Mouse (Mus musculus): Measurements from ENCODE around the gene Lbx2. TPM values are rescaled to one million over a fixed set of nuclear protein-coding genes. Genes with fewer than 3 reads are reported as not detected.

Gene Lbx2
- total and polyA plus RNA-seq, 2 experiments from 2014 or later: 0.64 TPM; not detected in 1

GRCm38 (mm10) chr6:83121863-83122710 lies 35.9 kb downstream of the Lbx2 start:
- H3K9ac ChIP-seq (replicated peaks; ENCODE audit: low read depth, low read length): peak overlapping the region; percentile 72
- peak overlapping the region; percentile 96 for H3K4me2 ChIP-seq (ENCODE audit: low read depth, low read length)
- H3K4me3 ChIP-seq (ENCODE audit: low read depth, low read length): peak overlapping the region; percentile 60
- TF ChIP-seq CTCF (IDR thresholded peaks at IDR 0.05; ENCODE audit: low read depth) (no peak), EP300 (IDR thresholded peaks at IDR 0.05; ENCODE audit: low read depth) (no peak)
- H3K27me3 ChIP-seq (ENCODE audit: control insufficient read depth, insufficient read depth, low read length): no peaks in the 10 kb centered on the region
- H3K4me1 ChIP-seq (ENCODE audit: control insufficient read depth, insufficient read depth): peaks cover 20% of the 10 kb centered on the region
- H3K9me3 ChIP-seq (replicated peaks; ENCODE audit: control insufficient read depth, low read length): no peaks in the 10 kb centered on the region
- DNase-seq (ENCODE audit: low spot score) (no peak), ATAC-seq (ENCODE audit: insufficient read depth, low read depth) (peak; percentile 27)
- peak overlapping the region; percentile 85 for H3K27ac ChIP-seq (ENCODE audit: low read depth)
- 2% methylated on average over 38 of the region's 52 CpGs for WGBS
- peaks cover 12% of the 10 kb centered on the region for H3K36me3 ChIP-seq (replicated peaks; ENCODE audit: control insufficient read depth, insufficient read depth, low read length)

DNA sequence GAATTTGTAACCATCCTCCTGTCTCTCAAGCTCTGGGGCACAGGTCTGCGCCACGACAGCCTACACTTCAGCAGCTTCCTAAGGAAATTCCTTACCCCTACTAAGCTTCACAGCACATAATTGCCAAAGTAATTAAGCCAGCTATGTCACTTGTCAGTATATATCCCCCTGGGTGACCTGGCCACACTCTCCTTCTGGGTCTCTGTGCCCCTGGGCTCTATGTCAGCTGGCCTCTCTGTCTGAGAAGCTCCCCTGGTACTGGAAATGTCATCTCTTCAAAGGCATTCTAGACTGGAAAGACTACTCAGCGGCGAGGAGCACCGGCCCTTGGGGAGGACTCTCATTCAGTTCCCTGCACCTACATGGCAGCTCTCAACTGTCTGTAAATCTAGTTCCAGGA lies 36.8 kb downstream of the Lbx2 start:
- Histone ChIP-seq H3K4me1 (ENCODE audit: control insufficient read depth, insufficient read depth) (peaks cover 20% of the 10 kb centered on the region), H3K36me3 (replicated peaks; ENCODE audit: control insufficient read depth, insufficient read depth, low read length) (peaks cover 7% of the 10 kb centered on the region; the same call in 1 of the 2 replicates), H3K9me3 (replicated peaks; ENCODE audit: control insufficient read depth, low read length) (no peaks in the 10 kb centered on the region), H3K9ac (replicated peaks; ENCODE audit: low read depth, low read length) (no peak overlapping the region), H3K4me3 (ENCODE audit: low read depth, low read length) (no peak overlapping the region), H3K27me3 (ENCODE audit: control insufficient read depth, insufficient read depth, low read length) (no peaks in the 10 kb centered on the region), H3K27ac (ENCODE audit: low read depth) (no peak overlapping the region), H3K4me2 (ENCODE audit: low read depth, low read length) (no peak overlapping the region)
- TF ChIP-seq CTCF (IDR thresholded peaks at IDR 0.05; ENCODE audit: low read depth) (no peak), EP300 (IDR thresholded peaks at IDR 0.05; ENCODE audit: low read depth) (no peak)
- no peak for DNase-seq (ENCODE audit: low spot score)
- ATAC-seq (ENCODE audit: insufficient read depth, low read depth): no peak
- WGBS: 84% methylated on average over 5 of the region's 5 CpGs

- TF ChIP-seq EP300 (IDR thresholded peaks at IDR 0.05; ENCODE audit: low read depth) (0 out of 2 replicates have a peak, but pooled peaks have one; percentile 70), CTCF (IDR thresholded peaks at IDR 0.05; ENCODE audit: low read depth) (no peak)
- peak overlapping the region; percentile 58 for H3K9ac ChIP-seq (replicated peaks; ENCODE audit: low read depth, low read length)
- no peak overlapping the region for H3K27ac ChIP-seq (ENCODE audit: low read depth)
- H3K36me3 ChIP-seq (replicated peaks; ENCODE audit: control insufficient read depth, insufficient read depth, low read length): no peaks in the 10 kb centered on the region
- no peaks in the 10 kb centered on the region for H3K27me3 ChIP-seq (ENCODE audit: control insufficient read depth, insufficient read depth, low read length)
- 0% methylated on average over 30 of the region's 30 CpGs for WGBS
- peak overlapping the region; percentile 87 for H3K4me2 ChIP-seq (ENCODE audit: low read depth, low read length)
- H3K4me1 ChIP-seq (ENCODE audit: control insufficient read depth, insufficient read depth): peaks cover 20% of the 10 kb centered on the region
- DNase-seq (ENCODE audit: low spot score) (peak; percentile 85), ATAC-seq (ENCODE audit: insufficient read depth, low read depth) (peak; percentile 22)
- peak overlapping the region; percentile 68 for H3K4me3 ChIP-seq (ENCODE audit: low read depth, low read length)
- no peaks in the 10 kb centered on the region for H3K9me3 ChIP-seq (replicated peaks; ENCODE audit: control insufficient read depth, low read length)
These were observed 38.7 kb downstream of the Lbx2 start for GRCm38 (mm10) chr6:83124851-83125312.

- H3K36me3 ChIP-seq (replicated peaks; ENCODE audit: control insufficient read depth, insufficient read depth, low read length): no peaks in the 10 kb centered on the region
- ATAC-seq (ENCODE audit: insufficient read depth, low read depth) (no peak), DNase-seq (ENCODE audit: low spot score) (no peak)
- peaks cover 20% of the 10 kb centered on the region for H3K4me1 ChIP-seq (ENCODE audit: control insufficient read depth, insufficient read depth)
- H3K4me3 ChIP-seq (ENCODE audit: low read depth, low read length): peak within 1 kb of the TSS; percentile 68
- peak within 1 kb of the TSS; percentile 87 for H3K4me2 ChIP-seq (ENCODE audit: low read depth, low read length)
- H3K27me3 ChIP-seq (ENCODE audit: control insufficient read depth, insufficient read depth, low read length): no peaks in the 10 kb centered on the region
- H3K9ac ChIP-seq (replicated peaks; ENCODE audit: low read depth, low read length): peak within 1 kb of the TSS; percentile 58
- WGBS: 29% methylated on average over 5 of the region's 5 CpGs
- TF ChIP-seq CTCF (IDR thresholded peaks at IDR 0.05; ENCODE audit: low read depth) (no peak), EP300 (IDR thresholded peaks at IDR 0.05; ENCODE audit: low read depth) (0 out of 2 replicates have a peak, but pooled peaks have one; percentile 14)
- no peak within 1 kb of the TSS for H3K27ac ChIP-seq (ENCODE audit: low read depth)
- no peaks in the 10 kb centered on the region for H3K9me3 ChIP-seq (replicated peaks; ENCODE audit: control insufficient read depth, low read length)
These were observed 39.2 kb downstream of the Lbx2 start, which contains the start of gene Ino80b for GRCm38 (mm10) chr6:83125331-83125730. Gene Ino80b (minus strand): TSS chr6:83125431.

- Histone ChIP-seq H3K36me3 (replicated peaks; ENCODE audit: control insufficient read depth, insufficient read depth, low read length) (no peaks in the 10 kb centered on the region), H3K27ac (ENCODE audit: low read depth) (no peak overlapping the region), H3K4me3 (ENCODE audit: low read depth, low read length) (no peak overlapping the region), H3K27me3 (ENCODE audit: control insufficient read depth, insufficient read depth, low read length) (no peaks in the 10 kb centered on the region), H3K9me3 (replicated peaks; ENCODE audit: control insufficient read depth, low read length) (no peaks in the 10 kb centered on the region), H3K4me1 (ENCODE audit: control insufficient read depth, insufficient read depth) (peaks cover 10% of the 10 kb centered on the region), H3K9ac (replicated peaks; ENCODE audit: low read depth, low read length) (no peak overlapping the region), H3K4me2 (ENCODE audit: low read depth, low read length) (no peak overlapping the region)
- ATAC-seq (ENCODE audit: insufficient read depth, low read depth) (no peak), DNase-seq (ENCODE audit: low spot score) (no peak)
- TF ChIP-seq CTCF (IDR thresholded peaks at IDR 0.05; ENCODE audit: low read depth) (peak; percentile 8; the same call in 1 of the 2 replicates), EP300 (IDR thresholded peaks at IDR 0.05; ENCODE audit: low read depth) (no peak)
- 97% methylated on average over 5 of the region's 5 CpGs for WGBS
These were observed 41.3 kb downstream of the Lbx2 start for GRCm38 (mm10) chr6:83127419-83127818.

All from heart, postnatal 0 days (tissue).